Mouse (Mus musculus) lung, adult 2 months (tissue): ENCODE results near the gene Zc4h2. TPM values are rescaled to one million over a fixed set of nuclear protein-coding genes. Genes with fewer than 3 reads are reported as not detected.

Source experiments
- DNase-seq: peaks from one replicate; pipeline ENCODE4 v3.0.0; 2022
- H3K4me1 ChIP-seq: fragments of 200-500 bp; 2 replicates; pipeline ENCODE4 v1.6.1; 2011; ENCODE audit warnings: low read length; ENCODE audit not compliant: control insufficient read depth, insufficient read depth
- H3K4me3 ChIP-seq: fragments of 200-500 bp; replicated peaks from 2 replicates; pipeline ENCODE3; 2011; ENCODE audit warnings: low read depth, mild to moderate bottlenecking, control low read depth, low read length; ENCODE audit errors: extremely low read depth
- CTCF ChIP-seq: fragments of 200-500 bp; IDR thresholded peaks from 2 replicates; pipeline ENCODE4 v1.5.1; 2011; ENCODE audit warnings: mild to moderate bottlenecking, low read length, control low read depth; ENCODE audit not compliant: insufficient read depth
- POLR2A ChIP-seq: fragments of 200-500 bp; IDR thresholded peaks from 2 replicates; pipeline ENCODE4 v1.6.1; 2011; ENCODE audit warnings: low read depth, mild to moderate bottlenecking, control low read depth, low read length, borderline replicate concordance; ENCODE audit errors: extremely low read depth
- whole genome bisulfite sequencing: fragments of 180-500 bp; shearing (Covaris S2); methylation state at CpG from one replicate; pipeline ENCODE4 v1.1.7; 2018; 5-methylcytosine and 5-hydroxymethylcytosine counted together
- polyA plus RNA-seq: library from polyadenylated mRNA; depleted of rRNA; stranded (reverse); fragments of >200 nt; gene quantifications from 2 replicates; pipeline ENCODE4 v1.2.3, GENCODE M21; 2012; rRNA removed

The Zc4h2 gene
- polyA plus RNA-seq = 1.2 and 2.7 TPM in 2 replicates

GRCm38 (mm10) chrX:95657804-95658599, at the start of gene Zc4h2:
Gene Zc4h2, minus strand, starts transcription at chrX:95658509.
- peak; percentile 25 for DNase-seq
- H3K4me3 ChIP-seq = peak within 1 kb of the TSS; percentile 74
- no peaks in the 10 kb centered on the region for H3K4me1 ChIP-seq
- TF ChIP-seq CTCF = no peak
- no peak for TF ChIP-seq POLR2A
- WGBS = 26% methylated on average over 7 of the region's 7 CpGs

- H3K4me3 ChIP-seq = no peak overlapping the region
- WGBS = 50% methylated on average over 1 of the region's 1 CpGs
- no peak for DNase-seq
- TF ChIP-seq POLR2A (no peak), CTCF (no peak)
- no peaks in the 10 kb centered on the region for H3K4me1 ChIP-seq
Observed at GRCm38 (mm10) chrX:95687119-95687518, 28.8 kb upstream of the Zc4h2 start.

DNA sequence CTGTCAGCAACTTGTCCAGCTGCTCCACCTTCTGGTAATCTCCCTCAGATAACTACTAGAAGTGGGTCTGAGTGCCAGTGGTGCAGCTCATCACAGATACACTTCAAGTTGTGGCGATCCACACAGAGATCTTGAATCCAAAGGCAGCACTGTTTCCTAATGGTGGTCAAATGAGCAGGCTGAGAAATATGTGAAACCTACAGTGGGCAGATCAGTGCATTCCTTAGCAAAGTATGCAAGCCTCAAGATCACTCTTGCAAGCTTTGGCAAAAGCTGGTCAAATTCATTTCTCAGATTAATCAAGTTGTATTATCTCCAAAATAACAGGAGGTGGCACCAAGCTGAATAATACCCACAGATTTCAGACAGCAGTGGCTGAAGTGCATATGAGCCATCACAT, 23.9 kb upstream of the Zc4h2 start:
- no peak for TF ChIP-seq POLR2A
- TF ChIP-seq CTCF = no peak
- no peak for DNase-seq
- 77% methylated on average over 1 of the region's 1 CpGs for WGBS
- no peaks in the 10 kb centered on the region for H3K4me1 ChIP-seq
- no peak overlapping the region for H3K4me3 ChIP-seq

DNA sequence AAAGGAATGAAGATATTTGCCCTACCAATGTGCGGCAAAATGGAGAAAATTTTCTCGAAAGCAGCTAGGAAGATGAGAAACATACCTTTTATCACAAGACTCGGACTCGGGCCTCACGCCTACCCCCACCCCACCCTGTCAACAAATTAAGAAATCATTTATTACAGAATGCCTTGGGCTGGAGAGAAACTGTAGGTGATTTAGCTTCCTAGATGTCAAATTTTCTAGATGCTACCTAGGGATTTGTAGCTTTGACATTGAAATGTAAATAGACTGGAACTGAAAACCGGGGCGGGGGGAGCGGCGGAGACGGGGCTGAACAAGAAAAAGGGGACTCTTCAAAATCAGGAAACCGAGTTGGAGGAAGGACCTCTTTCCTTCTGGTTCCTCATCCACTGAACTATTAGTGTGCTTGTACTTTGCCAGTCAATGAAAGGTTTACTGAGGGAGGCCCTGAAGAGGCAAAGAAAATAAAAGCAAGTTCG, 333 bp upstream of the Zc4h2 start:
- Histone ChIP-seq H3K4me1 (no peaks in the 10 kb centered on the region), H3K4me3 (peak overlapping the region; percentile 74)
- 26% methylated on average over 12 of the region's 12 CpGs for WGBS
- peak; percentile 4 for DNase-seq
- TF ChIP-seq CTCF = no peak
- no peak for TF ChIP-seq POLR2A

DNA sequence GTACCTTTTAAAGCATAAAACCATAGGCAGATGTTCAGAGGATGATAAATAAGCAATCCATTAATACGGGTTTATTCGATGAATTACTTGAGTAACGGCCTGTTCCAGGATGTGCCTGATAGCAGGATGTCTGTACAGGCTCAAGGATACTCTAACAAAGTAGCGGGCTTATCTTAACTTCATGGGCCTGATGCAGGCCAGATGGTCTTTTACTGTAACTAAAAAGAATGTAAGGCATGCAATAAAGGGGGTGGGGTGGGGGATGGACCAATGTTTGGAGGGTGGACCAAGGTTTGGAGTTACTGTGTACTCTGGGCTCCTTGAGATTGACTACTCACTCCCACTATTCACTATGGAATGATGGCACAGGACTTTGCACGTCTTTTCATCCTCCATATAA, 57.7 kb downstream of the Zc4h2 start:
- 63% methylated on average over 5 of the region's 5 CpGs for WGBS
- H3K4me1 ChIP-seq = no peaks in the 10 kb centered on the region
- no peak overlapping the region for H3K4me3 ChIP-seq
- TF ChIP-seq CTCF (no peak), POLR2A (no peak)
- DNase-seq = no peak

Other genes with a start within 250 kb of the Zc4h2 start
- gene Amer1, start 213.6 kb downstream of the Zc4h2 start, polyA plus RNA-seq = 2.6 and 4.1 TPM in 2 replicates
- 0.26 and 1.6 TPM in 2 replicates for gene Asb12, start 100.5 kb downstream of the Zc4h2 start, polyA plus RNA-seq
- gene Pfn5, start 100.4 kb downstream of the Zc4h2 start, polyA plus RNA-seq = not detected in 2 replicates
- 0.60 and 0.87 TPM in 2 replicates for gene Zc3h12b, start 53.2 kb upstream of the Zc4h2 start, polyA plus RNA-seq